Mouse (Mus musculus): Measurements from ENCODE around the gene Gm21981. TPM values are rescaled to one million over a fixed set of nuclear protein-coding genes. Genes with fewer than 3 reads are reported as not detected.

The Gm21981 gene
- polyA plus RNA-seq, 1 experiment from 2014 or later, result 0.71 TPM

GRCm38 (mm10) chr17:47721183-47721582 is 26.9 kb upstream of the Gm21981 start:
- no peaks in the 10 kb centered on the region for H3K4me1 ChIP-seq (replicated peaks)

GRCm38 (mm10) chr17:47715037-47715436 is 20.8 kb upstream of the Gm21981 start:
- Histone ChIP-seq H3K36me3 (no peaks in the 10 kb centered on the region), H3K4me1 (replicated peaks) (no peaks in the 10 kb centered on the region), H3K4me2 (no peak overlapping the region), H3K4me3 (no peak overlapping the region), H3K27ac (no peak overlapping the region), H3K9ac (no peak overlapping the region), H3K9me3 (no peaks in the 10 kb centered on the region), H3K27me3 (0 out of 2 replicates have a peak, but pooled peaks cover 4% of the 10 kb centered on the region)
- 64% methylated on average over 3 of the region's 3 CpGs for WGBS
- no peak for ATAC-seq (ENCODE audit: low FRiP score)

More at GRCm38 (mm10) chr17:47721183-47721582, 26.9 kb upstream of the Gm21981 start:
- ATAC-seq (ENCODE audit: low FRiP score), result no peak
- Histone ChIP-seq H3K27me3 (no peaks in the 10 kb centered on the region), H3K4me2 (no peak overlapping the region), H3K27ac (no peak overlapping the region), H3K4me3 (no peak overlapping the region), H3K36me3 (no peaks in the 10 kb centered on the region), H3K9ac (no peak overlapping the region), H3K9me3 (no peaks in the 10 kb centered on the region)
- 92% methylated on average over 4 of the region's 4 CpGs for WGBS

- peak; percentile 71 for ATAC-seq (ENCODE audit: low FRiP score)
- H3K9me3 ChIP-seq, result no peaks in the 10 kb centered on the region
- WGBS, result 56% methylated on average over 11 of the region's 22 CpGs
- H3K36me3 ChIP-seq, result no peaks in the 10 kb centered on the region
- peak overlapping the region; percentile 13; the same call in 1 of the 2 replicates for H3K4me2 ChIP-seq
- peak overlapping the region; percentile 40; the same call in 1 of the 2 replicates for H3K9ac ChIP-seq
- H3K27me3 ChIP-seq, result 0 out of 2 replicates have a peak, but pooled peaks cover 4% of the 10 kb centered on the region
- H3K4me1 ChIP-seq (replicated peaks), result no peaks in the 10 kb centered on the region
- no peak overlapping the region for H3K27ac ChIP-seq
- H3K4me3 ChIP-seq, result no peak overlapping the region
Measured at GRCm38 (mm10) chr17:47712889-47713571, 18.8 kb upstream of the Gm21981 start.

GRCm38 (mm10) chr17:47711883-47712282 is 17.6 kb upstream of the Gm21981 start:
- no peaks in the 10 kb centered on the region for H3K9me3 ChIP-seq
- no peak overlapping the region for H3K9ac ChIP-seq
- no peak overlapping the region for H3K4me2 ChIP-seq
- no peak overlapping the region for H3K27ac ChIP-seq
- ATAC-seq (ENCODE audit: low FRiP score), result no peak
- no peaks in the 10 kb centered on the region for H3K36me3 ChIP-seq
- H3K4me1 ChIP-seq (replicated peaks), result no peaks in the 10 kb centered on the region
- 85% methylated on average over 6 of the region's 6 CpGs for WGBS
- 0 out of 2 replicates have a peak, but pooled peaks cover 4% of the 10 kb centered on the region for H3K27me3 ChIP-seq
- H3K4me3 ChIP-seq, result no peak overlapping the region

- Histone ChIP-seq H3K4me1 (replicated peaks) (no peaks in the 10 kb centered on the region), H3K36me3 (peaks cover 1% of the 10 kb centered on the region; the same call in 1 of the 2 replicates), H3K27me3 (0 out of 2 replicates have a peak, but pooled peaks cover 4% of the 10 kb centered on the region), H3K4me3 (no peak overlapping the region), H3K4me2 (no peak overlapping the region), H3K27ac (no peak overlapping the region), H3K9me3 (no peaks in the 10 kb centered on the region), H3K9ac (no peak overlapping the region)
- WGBS, result 79% methylated on average over 3 of the region's 3 CpGs
- no peak for ATAC-seq (ENCODE audit: low FRiP score)
Measured at GRCm38 (mm10) chr17:47710036-47710435, 15.8 kb upstream of the Gm21981 start.

- Histone ChIP-seq H3K36me3 (peaks cover 7% of the 10 kb centered on the region; the same call in 1 of the 2 replicates), H3K4me2 (no peak overlapping the region), H3K9ac (no peak overlapping the region), H3K4me1 (replicated peaks) (no peaks in the 10 kb centered on the region), H3K27ac (no peak overlapping the region), H3K9me3 (no peaks in the 10 kb centered on the region), H3K4me3 (no peak overlapping the region), H3K27me3 (0 out of 2 replicates have a peak, but pooled peaks cover 4% of the 10 kb centered on the region)
- no peak for ATAC-seq (ENCODE audit: low FRiP score)
- 82% methylated on average over 4 of the region's 4 CpGs for WGBS
Measured at GRCm38 (mm10) chr17:47708972-47709371, 14.7 kb upstream of the Gm21981 start.

GRCm38 (mm10) chr17:47707961-47708360 is 13.7 kb upstream of the Gm21981 start:
- no peak overlapping the region for H3K27ac ChIP-seq
- H3K4me1 ChIP-seq (replicated peaks), result no peaks in the 10 kb centered on the region
- H3K9me3 ChIP-seq, result no peaks in the 10 kb centered on the region
- WGBS, result 88% methylated on average over 3 of the region's 3 CpGs
- H3K27me3 ChIP-seq, result peaks cover 10% of the 10 kb centered on the region
- no peak overlapping the region for H3K9ac ChIP-seq
- peaks cover 17% of the 10 kb centered on the region for H3K36me3 ChIP-seq
- ATAC-seq (ENCODE audit: low FRiP score), result no peak
- H3K4me3 ChIP-seq, result no peak overlapping the region
- no peak overlapping the region for H3K4me2 ChIP-seq

GRCm38 (mm10) chr17:47706196-47706595 is 11.9 kb upstream of the Gm21981 start:
- Histone ChIP-seq H3K9ac (no peak overlapping the region), H3K27me3 (peaks cover 19% of the 10 kb centered on the region), H3K9me3 (no peaks in the 10 kb centered on the region), H3K27ac (no peak overlapping the region), H3K4me3 (no peak overlapping the region), H3K4me1 (replicated peaks) (0 out of 2 replicates have a peak, but pooled peaks cover 2% of the 10 kb centered on the region), H3K36me3 (peaks cover 34% of the 10 kb centered on the region), H3K4me2 (no peak overlapping the region)
- WGBS, result 89% methylated on average over 1 of the region's 1 CpGs
- no peak for ATAC-seq (ENCODE audit: low FRiP score)

- H3K27me3 ChIP-seq, result peaks cover 19% of the 10 kb centered on the region
- H3K4me1 ChIP-seq (replicated peaks), result 0 out of 2 replicates have a peak, but pooled peaks cover 2% of the 10 kb centered on the region
- no peak overlapping the region for H3K27ac ChIP-seq
- no peak overlapping the region for H3K9ac ChIP-seq
- no peaks in the 10 kb centered on the region for H3K9me3 ChIP-seq
- no peak overlapping the region for H3K4me3 ChIP-seq
- no peak for ATAC-seq (ENCODE audit: low FRiP score)
- WGBS, result 91% methylated on average over 4 of the region's 4 CpGs
- H3K36me3 ChIP-seq, result peaks cover 47% of the 10 kb centered on the region
- H3K4me2 ChIP-seq, result no peak overlapping the region
Measured at GRCm38 (mm10) chr17:47704692-47705091, 10.4 kb upstream of the Gm21981 start.

- Histone ChIP-seq H3K27me3 (peaks cover 19% of the 10 kb centered on the region), H3K36me3 (peaks cover 56% of the 10 kb centered on the region), H3K9me3 (no peaks in the 10 kb centered on the region), H3K27ac (no peak overlapping the region), H3K4me1 (replicated peaks) (0 out of 2 replicates have a peak, but pooled peaks cover 2% of the 10 kb centered on the region), H3K4me3 (no peak overlapping the region), H3K9ac (no peak overlapping the region), H3K4me2 (no peak overlapping the region)
- no peak for ATAC-seq (ENCODE audit: low FRiP score)
- 29% methylated on average over 20 of the region's 20 CpGs for WGBS
Measured at GRCm38 (mm10) chr17:47703556-47703955, 9.3 kb upstream of the Gm21981 start.

GRCm38 (mm10) chr17:47702548-47703345 is 8.5 kb upstream of the Gm21981 start:
- Histone ChIP-seq H3K27ac (no peak overlapping the region), H3K9me3 (no peaks in the 10 kb centered on the region), H3K4me2 (no peak overlapping the region), H3K27me3 (peaks cover 19% of the 10 kb centered on the region), H3K4me1 (replicated peaks) (0 out of 2 replicates have a peak, but pooled peaks cover 2% of the 10 kb centered on the region), H3K36me3 (peaks cover 59% of the 10 kb centered on the region), H3K4me3 (no peak overlapping the region), H3K9ac (no peak overlapping the region)
- WGBS, result 46% methylated on average over 28 of the region's 28 CpGs
- no peak; the same call in 1 of the 2 replicates for ATAC-seq (ENCODE audit: low FRiP score)

- H3K4me3 ChIP-seq, result no peak overlapping the region
- no peak overlapping the region for H3K27ac ChIP-seq
- no peak overlapping the region for H3K9ac ChIP-seq
- peaks cover 19% of the 10 kb centered on the region for H3K27me3 ChIP-seq
- no peak overlapping the region for H3K4me2 ChIP-seq
- peaks cover 59% of the 10 kb centered on the region for H3K36me3 ChIP-seq
- 0 out of 2 replicates have a peak, but pooled peaks cover 2% of the 10 kb centered on the region for H3K4me1 ChIP-seq (replicated peaks)
- 72% methylated on average over 9 of the region's 9 CpGs for WGBS
- H3K9me3 ChIP-seq, result no peaks in the 10 kb centered on the region
- no peak for ATAC-seq (ENCODE audit: low FRiP score)
Measured at GRCm38 (mm10) chr17:47701793-47702192, 7.5 kb upstream of the Gm21981 start.

Measured in hindbrain, embryonic 13.5 days (tissue).